Mouse (Mus musculus) olfactory bulb, adult 2 months (tissue): ENCODE data around the gene Evc. TPM values are rescaled to one million over a fixed set of nuclear protein-coding genes. Genes with fewer than 3 reads are reported as not detected.

Source experiments
- H3K27ac ChIP-seq: fragments of 200-500 bp; 2 replicates; pipeline ENCODE4 v1.5.1; 2012; ENCODE audit warnings: low read depth, low read length; ENCODE audit not compliant: insufficient read depth
- H3K4me1 ChIP-seq: fragments of 200-500 bp; 2 replicates; pipeline ENCODE4 v1.6.1; 2012; ENCODE audit warnings: low read length; ENCODE audit not compliant: control insufficient read depth, insufficient read depth
- H3K4me3 ChIP-seq: fragments of 200-500 bp; 2 replicates; pipeline ENCODE4 v1.5.1; 2012; ENCODE audit warnings: mild to moderate bottlenecking, low read depth, low read length, moderate library complexity; ENCODE audit not compliant: insufficient read depth
- CTCF ChIP-seq: fragments of 200-500 bp; IDR thresholded peaks from 2 replicates; pipeline ENCODE4 v1.5.1; 2012; ENCODE audit warnings: low read depth, mild to moderate bottlenecking, low read length, moderate library complexity; ENCODE audit not compliant: insufficient read depth
- POLR2A ChIP-seq: fragments of 200-500 bp; IDR thresholded peaks from 2 replicates; pipeline ENCODE4 v1.6.1; 2012; ENCODE audit warnings: mild to moderate bottlenecking, low read depth, low read length, moderate library complexity; ENCODE audit not compliant: insufficient read depth
- WGBS: fragments of 180-500 bp; shearing (Covaris S2); methylation state at CpG from one replicate; pipeline ENCODE4 v1.1.7; 2018; 5-methylcytosine and 5-hydroxymethylcytosine counted together
- polyA plus RNA-seq: library from polyadenylated mRNA; stranded (reverse); fragments of >200 nt; gene quantifications from 2 replicates; pipeline ENCODE4 v1.2.4, GENCODE M21; 2012; ENCODE audit warnings: low replicate concordance; ENCODE audit not compliant: missing spikeins, insufficient read depth, insufficient read length

Gene Evc
- polyA plus RNA-seq = not detected in 2 replicates

DNA sequence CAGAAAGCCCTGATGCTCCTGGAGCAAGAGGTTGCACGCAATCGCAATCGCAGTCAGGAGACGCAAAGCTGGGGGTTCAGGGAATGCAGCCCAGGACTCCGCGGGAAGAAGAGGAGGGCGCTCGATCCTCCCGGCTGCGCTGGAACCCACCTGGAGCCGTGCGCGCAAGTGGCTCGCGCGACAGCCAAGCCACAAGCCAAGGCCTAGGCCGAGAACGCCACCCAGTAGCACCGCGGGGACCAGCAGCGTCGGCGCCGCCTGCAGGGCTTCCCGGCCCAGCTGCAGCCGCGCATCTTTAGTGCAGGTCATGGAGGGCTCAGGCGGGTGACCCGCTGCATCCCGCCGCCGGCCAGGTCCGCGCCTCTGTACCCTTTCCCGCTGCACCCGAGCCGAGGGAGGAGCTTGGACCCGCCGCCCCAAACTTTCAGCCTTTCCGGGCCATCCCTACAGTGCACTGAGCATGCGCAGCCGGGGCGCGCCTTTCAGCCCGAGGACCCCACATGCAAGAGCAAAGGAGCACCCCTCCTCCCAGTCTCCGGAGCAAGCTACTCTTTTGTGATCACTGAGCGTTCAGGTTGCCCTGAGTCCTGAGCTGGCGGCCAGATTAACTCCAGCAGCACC lies at the start of gene Evc:
Evc (minus strand) TSS at position 410 of the 621 bp plus-strand sequence.
- TF ChIP-seq POLR2A (no peak), CTCF (no peak)
- H3K4me1 ChIP-seq = peaks cover 24% of the 10 kb centered on the region
- H3K4me3 ChIP-seq = peak within 1 kb of the TSS; percentile 61
- no peak within 1 kb of the TSS for H3K27ac ChIP-seq
- WGBS = under 1% methylated on average over 48 of the region's 48 CpGs

DNA sequence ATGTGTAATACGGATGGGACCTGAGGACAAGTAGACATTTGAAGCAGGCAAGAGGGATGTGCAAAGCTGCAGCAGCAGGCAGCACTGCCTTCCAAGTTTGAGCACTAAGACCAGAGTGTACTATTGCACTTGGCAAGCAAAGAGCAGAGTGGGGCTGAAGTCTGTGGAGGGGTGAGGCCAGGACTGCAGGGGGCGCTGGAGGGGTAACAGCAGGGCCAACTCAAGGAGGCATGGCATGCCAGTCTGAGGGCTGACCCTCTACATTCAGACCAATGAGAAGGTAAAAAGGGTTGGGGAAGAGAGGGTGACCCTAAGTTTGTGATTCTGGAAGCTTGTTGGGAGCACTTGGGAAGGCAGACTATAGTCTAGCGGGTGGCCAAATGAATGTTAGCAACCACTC lies 46.9 kb upstream of the Evc start:
- WGBS = 88% methylated on average over 3 of the region's 3 CpGs
- TF ChIP-seq POLR2A (no peak), CTCF (no peak)
- H3K4me3 ChIP-seq = no peak overlapping the region
- no peaks in the 10 kb centered on the region for H3K4me1 ChIP-seq
- H3K27ac ChIP-seq = no peak overlapping the region

DNA sequence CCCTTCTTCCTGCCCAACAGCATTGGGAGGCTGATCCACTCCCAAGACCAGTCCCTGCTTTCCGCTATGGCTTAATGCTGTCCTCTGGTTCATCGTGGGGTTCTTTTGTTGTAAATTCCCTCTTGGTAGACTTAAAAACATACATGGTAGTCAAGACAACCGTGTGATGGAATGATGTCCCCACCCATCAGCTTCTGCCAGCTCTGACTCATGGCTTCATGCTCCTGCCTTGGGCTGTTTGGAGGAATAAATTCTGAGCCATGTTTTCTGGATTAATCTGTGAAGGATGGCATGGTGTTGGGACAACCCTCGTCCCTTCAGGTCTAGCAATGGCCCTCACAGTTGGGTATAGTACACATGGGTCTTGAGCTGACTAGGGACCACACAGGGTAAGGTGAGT lies 43.9 kb upstream of the Evc start:
- Histone ChIP-seq H3K27ac (no peak overlapping the region), H3K4me1 (no peaks in the 10 kb centered on the region), H3K4me3 (no peak overlapping the region)
- TF ChIP-seq CTCF (no peak), POLR2A (no peak)
- 86% methylated on average over 4 of the region's 4 CpGs for WGBS

DNA sequence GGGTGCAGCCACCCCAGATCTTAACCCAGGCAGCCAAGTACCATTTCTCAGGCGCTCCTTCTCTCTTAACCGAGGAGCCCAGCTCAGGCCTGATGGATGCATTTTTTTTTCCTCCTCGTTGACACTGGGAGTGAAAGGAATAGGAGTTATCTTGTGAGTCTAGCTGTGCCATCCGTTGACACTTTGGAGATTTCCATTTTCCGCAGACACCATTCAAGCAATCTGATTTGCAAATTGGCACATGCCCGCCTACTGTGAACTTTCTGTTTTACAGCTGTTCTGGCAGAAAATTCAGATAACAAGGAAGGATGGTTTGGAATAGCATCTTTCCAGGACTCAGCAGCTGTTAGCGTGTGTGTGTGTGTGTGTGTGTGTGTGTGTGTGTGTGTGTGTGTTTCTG lies 40.7 kb upstream of the Evc start:
- no peak overlapping the region for H3K27ac ChIP-seq

DNA sequence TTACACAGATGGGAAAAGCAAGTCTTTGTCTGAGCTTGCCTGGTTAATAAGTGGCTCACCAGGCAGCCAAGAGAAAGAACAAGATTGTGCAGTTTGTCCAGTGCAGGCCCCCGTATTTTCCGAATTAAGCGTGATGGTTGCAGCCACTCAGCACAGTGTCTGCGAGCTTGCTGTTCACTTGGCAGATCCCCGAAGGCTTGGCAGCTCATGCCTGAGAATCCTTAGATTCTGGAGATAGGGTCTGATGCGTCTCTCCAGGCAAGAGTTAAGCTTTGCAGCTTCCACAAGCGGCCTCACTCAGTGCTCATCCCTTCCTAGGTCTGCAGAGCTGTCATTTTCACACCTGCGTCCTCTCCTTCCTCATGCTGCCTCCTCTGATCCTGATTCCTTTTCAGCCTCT lies 32.1 kb upstream of the Evc start:
- no peak overlapping the region for H3K4me3 ChIP-seq
- TF ChIP-seq POLR2A (no peak), CTCF (no peak)
- 80% methylated on average over 8 of the region's 8 CpGs for WGBS
- H3K4me1 ChIP-seq = no peaks in the 10 kb centered on the region
- H3K27ac ChIP-seq = no peak overlapping the region

More for the DNA sequence above, 40.7 kb upstream of the Evc start:
- TF ChIP-seq POLR2A (no peak), CTCF (no peak)
- no peaks in the 10 kb centered on the region for H3K4me1 ChIP-seq
- 63% methylated on average over 7 of the region's 7 CpGs for WGBS
- no peak overlapping the region for H3K4me3 ChIP-seq

DNA sequence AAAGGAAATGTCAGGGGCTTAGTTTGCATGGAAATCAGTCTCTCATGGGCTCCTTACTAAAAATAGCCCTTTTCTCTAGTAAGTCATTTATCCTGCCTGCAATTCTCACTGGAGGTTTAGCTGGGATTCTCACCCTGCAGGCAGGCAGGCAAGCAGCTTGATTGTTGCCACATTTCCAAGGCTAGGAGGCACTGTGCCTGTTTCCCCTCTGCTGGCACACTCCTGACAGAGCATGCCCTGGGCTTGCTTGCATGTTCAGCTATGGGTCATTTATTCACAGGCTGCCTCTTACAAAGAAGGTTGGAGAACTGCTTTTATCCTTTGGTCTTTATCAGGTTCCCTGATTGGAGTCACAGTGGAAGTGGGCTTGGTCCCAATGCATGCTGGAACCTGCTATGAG lies 29.1 kb upstream of the Evc start:
- Histone ChIP-seq H3K4me3 (no peak overlapping the region), H3K27ac (no peak overlapping the region), H3K4me1 (no peaks in the 10 kb centered on the region)
- TF ChIP-seq POLR2A = no peak
- TF ChIP-seq CTCF = no peak

DNA sequence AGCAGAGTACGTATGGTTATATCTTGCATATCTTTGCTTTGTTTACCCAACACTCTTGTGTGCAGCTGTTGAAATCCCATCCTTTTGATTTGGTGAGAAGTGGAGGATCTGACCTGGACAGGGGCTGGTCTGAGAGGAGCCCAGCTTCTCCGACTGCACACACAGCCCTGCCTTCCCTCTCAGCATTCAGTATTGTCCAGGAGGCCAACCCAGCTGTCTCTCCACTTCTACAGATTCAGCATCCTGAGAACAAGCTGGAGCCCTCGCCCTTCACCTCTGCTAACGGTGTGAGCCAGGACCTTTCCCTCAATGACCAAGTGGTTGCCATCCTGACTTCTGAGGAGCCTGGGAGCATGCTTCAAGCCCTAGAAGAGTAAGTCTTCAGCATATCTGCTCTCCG lies 26.6 kb upstream of the Evc start:
- WGBS = 93% methylated on average over 5 of the region's 5 CpGs
- Histone ChIP-seq H3K27ac (no peak overlapping the region), H3K4me1 (no peaks in the 10 kb centered on the region), H3K4me3 (no peak overlapping the region)
- TF ChIP-seq POLR2A = no peak
- no peak for TF ChIP-seq CTCF

DNA sequence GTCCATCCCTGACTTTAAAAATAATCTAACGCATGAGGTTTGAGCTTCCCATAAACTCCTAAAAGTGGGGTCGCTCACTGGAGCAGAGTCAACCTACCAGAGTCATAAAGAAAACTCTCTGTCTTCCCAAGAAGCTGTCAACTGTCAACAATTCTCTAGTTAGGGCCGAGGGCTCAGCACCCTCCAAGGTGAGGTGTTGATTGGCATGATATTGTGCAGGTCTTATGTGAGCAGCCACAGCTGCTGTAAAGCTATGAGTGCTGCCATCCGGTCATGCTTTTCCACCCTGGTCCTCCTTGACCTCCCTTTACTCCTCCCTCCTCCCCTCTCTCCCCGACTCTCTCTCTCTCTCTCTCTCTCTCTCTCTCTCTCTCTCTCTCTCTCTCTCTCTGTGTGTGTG lies 25.9 kb upstream of the Evc start:
- WGBS = 92% methylated on average over 4 of the region's 5 CpGs
- H3K4me3 ChIP-seq = no peak overlapping the region
- TF ChIP-seq POLR2A = no peak
- TF ChIP-seq CTCF = no peak

DNA sequence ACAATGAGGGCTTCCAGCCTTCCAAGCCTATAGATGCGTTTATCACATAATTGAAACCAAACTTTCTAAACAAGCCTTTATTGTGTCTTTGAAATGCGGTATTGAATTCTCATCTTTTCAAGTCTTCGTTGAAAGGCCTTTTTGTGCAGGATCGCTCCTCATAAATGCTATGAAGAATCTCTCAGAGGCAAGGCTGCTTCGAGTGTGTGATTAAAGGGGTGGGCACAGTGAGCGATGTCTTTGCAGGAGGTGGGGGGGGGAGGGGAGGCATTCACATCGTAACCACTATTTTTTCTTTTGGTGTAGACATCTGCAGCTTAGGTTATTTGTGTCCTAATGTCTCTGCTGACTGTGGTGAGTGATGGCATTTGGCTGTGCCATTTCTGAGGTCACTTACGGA lies 19.3 kb upstream of the Evc start:
- H3K27ac ChIP-seq = peak overlapping the region; percentile 20; the same call in 1 of the 2 replicates
- 12% methylated on average over 8 of the region's 8 CpGs for WGBS
- peaks cover 12% of the 10 kb centered on the region for H3K4me1 ChIP-seq
- TF ChIP-seq POLR2A (no peak), CTCF (no peak)
- no peak overlapping the region for H3K4me3 ChIP-seq

More for the DNA sequence above, 25.9 kb upstream of the Evc start:
- Histone ChIP-seq H3K27ac (no peak overlapping the region), H3K4me1 (no peaks in the 10 kb centered on the region)
